Mouse (Mus musculus): Measurements from ENCODE around the gene Pkm.

Gene Pkm

GRCm38 (mm10) chr9:59655958-59656634 is at the start of gene Pkm:
Gene Pkm (plus strand): TSS chr9:59656368.
- DNase-seq = peak; percentile 98

DNA sequence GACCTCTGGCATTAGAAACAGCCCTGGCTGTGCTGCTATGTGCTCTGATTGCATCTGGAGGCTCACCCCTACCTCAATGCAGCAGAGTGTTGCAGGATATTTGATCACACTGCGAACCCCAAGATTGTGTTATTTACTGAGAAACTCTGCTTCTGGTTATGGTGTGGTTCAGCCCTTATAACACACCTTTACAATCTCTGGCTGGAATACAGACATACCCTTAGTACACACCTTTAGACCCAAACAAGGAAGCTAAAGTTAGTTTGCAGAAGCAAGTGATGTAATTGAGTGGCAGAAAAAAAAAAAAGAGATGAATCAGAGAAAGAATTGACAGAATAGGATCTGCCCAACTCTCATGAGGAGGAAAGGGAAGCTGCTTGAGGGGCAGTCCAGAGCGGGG is 45.2 kb upstream of the Pkm start:
- no peak for DNase-seq

- DNase-seq = no peak
Observed at GRCm38 (mm10) chr9:59615797-59616196, 40.4 kb upstream of the Pkm start.

DNA sequence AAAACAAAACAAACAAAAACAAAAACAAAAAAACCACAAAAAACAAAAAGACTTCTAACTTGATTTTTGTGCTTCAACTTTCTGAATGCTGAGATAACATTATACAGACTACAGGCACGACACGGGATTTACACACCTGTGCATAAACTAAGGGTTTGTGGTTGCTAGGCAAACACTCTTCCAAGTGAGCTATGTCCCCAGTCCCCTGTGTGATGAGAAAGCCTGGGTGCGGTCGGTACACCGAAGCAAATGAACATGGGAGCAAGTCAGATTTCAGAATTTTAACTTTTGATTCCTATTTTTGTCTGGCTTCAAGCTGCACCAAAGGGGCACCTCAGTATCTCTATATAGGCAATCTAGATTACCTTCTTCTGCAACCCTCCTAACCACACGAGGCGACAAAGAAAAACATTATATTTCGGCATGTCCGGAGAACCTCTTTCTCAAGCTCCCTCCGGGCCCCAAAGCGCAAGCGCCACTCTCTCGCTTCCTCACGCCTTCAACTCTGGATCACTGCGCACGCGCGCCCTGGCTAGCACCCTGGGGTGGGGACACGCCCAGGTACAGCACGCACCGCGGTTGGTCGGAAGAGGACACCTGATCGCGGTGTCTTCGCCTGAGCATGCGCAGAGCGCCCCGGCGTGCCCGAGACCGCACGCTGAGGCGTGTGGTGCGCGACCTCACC is 39.4 kb upstream of the Pkm start, which contains the start of gene Parp6:
TSS of gene Parp6 (plus strand) at position 663 of the 685 bp plus-strand sequence.
- DNase-seq = peak; percentile 100

DNA sequence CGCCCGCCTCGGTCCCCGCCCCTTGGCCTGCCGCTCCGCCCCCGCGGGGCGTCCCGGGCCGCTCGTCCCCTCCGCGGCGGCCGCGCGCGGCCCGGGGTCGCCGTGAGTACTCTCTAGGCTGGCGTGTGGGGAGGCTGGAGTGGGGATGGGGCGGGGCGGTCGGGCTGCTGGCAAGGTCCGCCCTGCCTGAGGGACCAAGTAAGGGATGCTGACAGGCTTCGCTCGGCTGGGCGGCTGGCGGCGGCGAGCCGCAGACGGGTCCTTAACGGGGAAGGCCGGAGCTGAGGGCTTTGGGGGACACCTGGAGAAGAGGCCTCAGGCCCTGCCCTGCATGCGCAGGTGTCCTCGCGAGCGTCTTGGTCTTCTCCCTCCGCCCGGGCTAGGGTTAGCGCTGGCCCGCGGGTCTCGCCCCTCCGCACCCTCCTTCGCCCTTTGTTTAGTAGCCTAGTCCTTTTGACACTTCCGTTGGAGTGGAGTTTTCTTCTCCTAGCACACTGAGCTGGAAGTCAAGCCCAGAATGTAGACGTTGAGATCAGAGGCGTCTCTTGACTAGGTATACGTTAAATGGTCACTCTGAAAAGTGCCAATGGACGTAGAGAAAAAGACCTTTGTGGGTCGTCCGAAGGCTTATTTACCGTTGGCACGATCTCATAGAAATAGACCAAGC is 38.7 kb upstream of the Pkm start:
- no peak for DNase-seq

DNA sequence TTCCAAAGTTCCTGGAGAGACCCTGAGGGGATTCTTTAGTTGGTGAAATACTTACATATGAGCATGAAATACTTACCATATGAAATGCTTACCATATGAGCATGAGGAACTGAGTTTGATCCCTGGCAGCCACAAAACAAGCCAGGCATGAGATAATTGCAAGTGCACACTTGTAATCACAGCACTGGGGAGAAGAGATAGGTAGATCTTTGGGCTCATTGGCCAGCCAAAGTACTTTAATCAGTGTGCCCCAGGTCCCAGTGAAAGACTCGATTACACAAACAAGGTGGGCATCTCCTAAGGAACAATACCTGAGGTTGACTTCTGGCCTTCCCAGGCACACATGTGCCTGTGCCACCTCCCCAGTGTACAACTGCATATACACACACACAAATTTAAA is 17.8 kb upstream of the Pkm start:
- no peak for DNase-seq

DNA sequence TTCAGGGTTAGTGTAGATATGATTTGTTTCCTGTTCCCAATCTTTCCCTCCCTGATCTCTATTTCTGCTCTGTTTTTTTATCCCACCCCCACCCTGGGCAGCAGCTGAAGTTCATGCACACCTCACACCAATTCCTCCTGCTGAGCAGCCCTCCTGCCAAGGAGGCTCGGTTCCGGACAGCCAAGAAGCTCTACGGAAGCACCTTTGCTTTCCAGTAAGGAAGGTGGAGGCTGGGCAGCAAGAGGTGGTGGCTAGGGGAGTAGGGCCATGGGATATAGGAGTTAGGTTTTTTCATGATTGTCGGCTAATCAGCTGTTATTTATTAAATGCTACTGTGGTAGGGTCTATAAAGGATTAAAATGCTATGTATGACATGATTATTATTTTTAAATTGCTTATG is 16.2 kb upstream of the Pkm start:
- DNase-seq = no peak

GRCm38 (mm10) chr9:59641320-59641719 is 14.8 kb upstream of the Pkm start:
- DNase-seq = no peak

DNA sequence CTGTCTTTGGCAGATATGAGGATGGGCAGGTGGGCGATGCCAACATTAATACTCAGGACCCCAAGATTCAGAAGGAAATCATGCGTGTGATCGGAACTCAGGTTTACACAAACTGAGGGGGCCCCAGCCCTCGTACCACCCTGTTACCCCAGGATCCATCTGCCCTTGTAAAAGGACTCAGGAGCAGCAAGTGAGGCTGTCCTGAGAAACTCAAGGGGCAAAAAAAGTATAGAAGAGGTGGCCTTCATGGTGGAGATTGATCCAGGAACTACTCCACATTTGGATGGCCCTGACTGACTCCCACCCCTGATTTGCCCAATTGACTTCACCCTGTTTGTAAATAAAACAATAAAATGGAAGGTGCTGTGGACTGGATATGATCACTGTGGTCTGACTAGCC is 6.3 kb upstream of the Pkm start:
- no peak for DNase-seq

GRCm38 (mm10) chr9:59653371-59653770 is 2.8 kb upstream of the Pkm start:
- no peak for DNase-seq

GRCm38 (mm10) chr9:59654450-59654983 is 1.7 kb upstream of the Pkm start:
- no peak for DNase-seq

DNA sequence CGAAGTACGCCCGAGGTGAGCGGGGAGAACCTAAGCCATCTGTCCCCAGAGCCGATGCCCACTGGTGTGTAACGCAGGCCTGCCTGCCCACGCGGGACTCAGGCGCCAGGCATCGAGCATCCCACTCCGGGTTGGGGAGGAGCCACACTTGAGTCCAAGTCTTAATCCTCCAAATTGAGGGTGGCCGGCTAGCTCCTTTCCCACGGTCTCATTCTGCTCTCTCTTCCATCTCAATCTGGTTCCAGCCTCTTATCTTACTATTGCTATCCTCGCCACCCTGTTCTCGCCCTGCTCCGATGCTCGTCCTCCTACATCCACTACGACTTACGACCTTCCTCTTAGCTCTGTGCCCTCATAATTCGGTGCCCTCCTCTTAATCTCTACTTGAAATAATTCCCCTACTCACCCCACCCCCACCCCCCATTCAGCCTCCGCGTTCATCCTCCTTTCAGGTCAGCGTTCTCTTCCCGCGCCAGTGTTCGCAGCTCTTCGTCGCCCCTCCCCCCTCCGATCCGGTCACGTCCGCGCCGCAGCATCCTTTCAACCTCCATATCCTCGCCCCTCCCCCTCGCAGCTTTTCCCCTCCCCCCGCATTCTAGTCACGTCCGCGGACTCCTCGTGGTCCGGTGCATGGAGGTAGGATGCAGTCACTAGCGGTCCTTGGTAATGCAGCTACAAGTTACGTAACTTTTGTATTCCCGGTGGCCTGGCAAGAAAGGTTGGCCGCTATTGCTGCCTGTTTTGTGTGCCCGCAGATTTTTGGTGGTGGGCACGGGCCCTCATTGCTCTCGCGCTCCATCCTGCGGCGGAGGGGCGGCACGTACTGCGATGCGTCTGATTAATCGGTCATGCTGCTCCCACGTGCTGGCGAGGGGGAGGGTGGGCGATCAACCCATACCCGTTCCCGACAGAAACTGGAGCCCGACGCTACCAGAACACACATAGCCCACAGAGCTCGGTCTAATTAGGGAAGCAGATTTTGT is 758 bp downstream of the Pkm start:
- peak; percentile 89 for DNase-seq

DNA sequence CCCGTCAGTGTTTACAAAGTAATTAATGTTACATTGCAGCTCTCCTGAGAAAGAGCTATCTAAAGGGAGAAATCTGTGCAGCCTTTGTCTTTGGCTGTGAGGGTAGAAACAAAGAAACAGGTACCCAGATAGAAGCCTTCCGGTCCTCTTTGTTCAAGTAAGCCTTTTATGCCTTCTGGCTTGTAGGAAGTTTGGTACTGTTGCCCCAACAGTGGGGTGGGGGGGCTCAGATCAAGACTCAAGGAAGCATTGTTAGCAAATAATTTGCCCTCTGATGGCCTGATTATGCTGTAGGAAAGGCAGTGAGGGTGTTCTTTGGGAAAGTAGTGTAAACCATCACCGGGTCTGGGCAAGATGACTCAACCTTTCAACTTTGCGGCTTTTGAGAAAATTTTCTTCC is 2.0 kb downstream of the Pkm start:
- peak; percentile 35 for DNase-seq

DNA sequence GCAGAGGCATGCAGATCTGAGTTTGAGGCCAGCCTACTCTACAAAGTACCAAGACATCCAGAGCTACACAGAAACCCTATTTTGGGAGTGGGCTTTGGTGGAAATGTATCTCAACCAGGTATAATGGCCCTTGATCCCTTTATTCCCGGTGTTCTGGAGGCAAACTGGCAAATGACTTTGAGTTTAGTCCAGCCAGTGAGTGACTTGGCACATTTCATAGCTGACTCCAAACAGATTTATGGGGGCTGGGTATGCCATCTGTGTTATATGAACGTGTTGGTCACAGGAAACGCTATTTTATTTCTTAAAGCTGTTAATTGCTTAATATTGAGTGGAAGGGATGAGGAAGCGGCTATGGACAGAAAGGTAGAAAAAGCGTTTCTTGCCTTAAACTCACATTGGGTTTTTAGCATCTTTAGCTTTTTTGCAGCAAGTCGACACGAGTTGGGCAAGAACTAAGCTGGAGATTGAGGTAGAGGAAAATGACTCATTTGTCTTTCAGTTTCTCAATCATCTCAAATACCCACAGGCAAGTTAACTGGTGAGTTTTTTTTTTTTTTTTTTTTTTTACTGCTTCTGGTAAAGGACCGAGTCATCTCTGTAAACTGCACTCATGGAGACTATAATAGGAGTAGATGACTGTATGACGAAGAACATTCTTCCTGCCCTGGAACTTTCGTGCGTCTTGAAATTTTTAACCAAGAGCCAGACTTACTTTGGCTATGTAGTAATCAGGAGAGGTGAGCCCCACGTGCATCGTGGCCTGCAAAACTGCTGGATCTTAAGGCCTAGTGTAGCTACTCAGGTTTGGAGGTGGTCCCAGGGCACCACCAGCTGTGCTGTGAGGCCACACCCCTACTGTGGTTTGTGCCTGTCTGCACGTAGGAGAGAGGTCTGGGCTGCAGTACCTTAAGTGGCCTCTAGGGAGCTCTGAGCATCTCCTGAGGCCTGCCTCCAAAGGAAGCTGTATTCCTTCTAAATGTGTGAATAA is 3.2 kb downstream of the Pkm start:
- DNase-seq = peak; percentile 94

GRCm38 (mm10) chr9:59660421-59660820 is 4.3 kb downstream of the Pkm start:
- no peak for DNase-seq

GRCm38 (mm10) chr9:59661298-59661975 is 5.3 kb downstream of the Pkm start:
- no peak for DNase-seq

GRCm38 (mm10) chr9:59663226-59663625 is 7.1 kb downstream of the Pkm start:
- DNase-seq = no peak

GRCm38 (mm10) chr9:59663957-59664356 is 7.8 kb downstream of the Pkm start:
- DNase-seq = no peak

DNA sequence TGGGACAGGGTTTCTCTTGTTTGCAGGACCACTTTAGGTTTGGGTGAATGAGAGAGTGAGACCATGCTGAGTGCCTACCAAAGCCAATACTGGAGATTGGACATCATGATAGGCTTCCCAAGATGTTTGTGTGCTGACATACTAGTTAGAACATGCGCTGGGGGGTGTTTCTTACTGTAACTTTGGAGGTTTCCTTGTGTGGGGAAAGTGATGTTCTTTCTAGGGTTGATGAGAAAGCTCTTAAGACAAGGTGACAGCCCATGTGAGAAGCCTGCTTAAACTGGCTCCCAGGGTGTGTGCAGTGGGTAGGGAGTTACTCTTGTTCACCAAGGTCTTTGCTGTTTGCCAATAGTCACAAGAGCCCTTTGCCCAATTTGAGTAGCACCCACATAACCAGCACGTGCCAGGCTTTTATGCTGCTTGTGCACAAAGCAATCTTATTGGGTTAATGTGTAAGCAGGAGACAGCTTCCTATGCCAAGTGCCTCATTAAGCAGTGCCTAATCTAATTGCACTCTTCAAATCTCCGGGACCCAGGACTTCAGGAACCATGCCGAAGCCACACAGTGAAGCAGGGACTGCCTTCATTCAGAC is 8.6 kb downstream of the Pkm start:
- no peak for DNase-seq

DNA sequence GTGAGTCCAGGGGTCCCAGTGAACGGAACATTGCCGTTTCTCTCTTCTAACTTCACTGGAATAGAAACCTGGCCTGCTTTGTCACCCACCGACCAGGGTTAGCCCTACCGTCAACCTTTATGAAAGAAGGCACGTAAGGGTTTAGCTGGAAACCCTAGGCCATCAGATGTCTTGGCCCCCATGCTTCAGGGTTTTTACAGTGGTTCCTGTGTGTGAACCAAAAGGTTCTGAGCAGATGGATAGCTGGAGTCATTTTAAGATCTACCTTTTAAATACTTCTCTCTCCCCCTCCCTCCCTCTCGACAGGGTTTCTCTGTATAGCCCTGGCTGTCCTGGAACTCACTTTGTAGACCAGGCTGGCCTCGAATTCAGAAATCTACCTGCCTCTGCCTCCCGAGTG is 9.8 kb downstream of the Pkm start:
- no peak for DNase-seq

Data from thymus, postnatal 14 days (tissue).